Mouse (Mus musculus) bone marrow macrophage, adult 2 months (primary cell): Measurements from ENCODE around the gene Znrf4.

ENCODE experiments used
- CTCF ChIP-seq: IDR thresholded peaks from 2 replicates; pipeline ENCODE4 v1.5.1; 2012; ENCODE audit warnings: low read depth, mild to moderate bottlenecking, low read length, moderate library complexity
- POLR2A ChIP-seq: IDR thresholded peaks from 2 replicates; pipeline ENCODE4 v1.6.1; 2012; ENCODE audit warnings: mild to moderate bottlenecking, low read depth, low read length, borderline replicate concordance

DNA sequence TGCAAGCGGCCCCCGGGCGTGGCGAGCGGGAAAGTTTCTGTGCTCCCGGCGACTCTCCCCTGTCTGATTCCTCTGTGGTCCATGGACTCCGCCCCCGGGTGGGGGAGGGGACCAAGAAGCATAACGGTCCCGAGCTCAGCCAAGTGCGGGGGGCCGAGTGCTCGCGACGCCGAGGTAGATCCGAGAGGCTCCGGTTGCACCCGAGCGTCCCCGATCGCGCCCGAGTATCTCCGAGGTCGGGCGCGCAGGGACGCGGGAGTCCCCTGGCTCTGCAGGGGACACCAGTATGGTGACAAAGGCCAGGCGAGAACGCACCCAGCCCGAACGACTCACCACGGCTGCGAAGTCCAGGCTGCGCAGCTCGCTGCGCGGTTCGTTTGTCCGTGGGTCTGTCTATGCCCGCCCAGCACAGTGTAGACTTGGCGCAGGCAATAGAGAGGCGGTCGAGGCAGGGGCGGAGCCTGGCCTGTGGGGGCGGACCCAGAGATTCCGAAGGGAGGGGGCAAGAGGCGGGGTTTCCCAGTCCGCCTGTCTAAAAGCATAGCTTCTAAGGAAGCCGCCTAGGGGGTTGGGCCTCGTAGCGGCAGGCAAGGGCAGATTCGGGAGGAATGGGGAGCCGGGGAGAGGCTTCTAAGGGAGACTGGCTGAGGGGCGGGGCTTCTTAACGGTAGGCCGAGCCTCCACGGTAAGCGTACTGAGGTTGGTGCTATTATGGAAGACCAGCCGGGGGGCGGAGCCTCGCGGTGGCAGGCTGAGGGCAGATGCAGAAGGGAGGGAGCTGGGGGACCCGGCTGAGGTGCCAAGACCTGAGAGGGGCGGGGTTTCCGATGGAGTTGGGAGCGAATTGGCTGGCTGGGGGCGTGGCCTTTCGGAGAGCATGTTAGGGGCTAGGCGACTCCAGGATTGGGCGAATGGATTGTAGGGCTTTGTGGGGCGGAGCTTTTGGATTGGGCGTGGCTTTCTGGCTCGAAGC, 50.2 kb downstream of the Znrf4 start:
- TF ChIP-seq POLR2A: no peak
- no peak for TF ChIP-seq CTCF
